Mouse (Mus musculus): ENCODE measurements around the gene Hist1h3h. TPM values are rescaled to one million over a fixed set of nuclear protein-coding genes. Genes with fewer than 3 reads are reported as not detected.
A peak's percentile ranks its signal among the peaks of the same experiment; 100 is the strongest.
"Not testable (repeated sequence)": the region's sequence is repeated elsewhere in the genome, so short reads cannot be mapped to it uniquely, and the experiment has no call there.

The Hist1h3h gene
- polyA plus RNA-seq, 1 experiment, result not detected

GRCm38 (mm10) chr13:21722993-21723836 lies 5.8 kb downstream of the Hist1h3h start:
- H3K4me1 ChIP-seq (ENCODE audit: control insufficient read depth, insufficient read depth, low read length), result 0 out of 2 replicates have a peak, but pooled peaks cover 5% of the 10 kb centered on the region
- 56% methylated on average over 5 of the region's 5 CpGs for WGBS
- TF ChIP-seq POLR2A (IDR thresholded peaks at IDR 0.05; ENCODE audit: insufficient read depth, low read depth, low read length) (no peak), CTCF (IDR thresholded peaks at IDR 0.05; ENCODE audit: insufficient read depth, low read depth, low read length) (no peak)
- H3K27ac ChIP-seq (ENCODE audit: insufficient read depth, low read depth, low read length), result no peak overlapping the region
- no peak overlapping the region for H3K4me3 ChIP-seq (ENCODE audit: insufficient read depth, low read depth, low read length)

GRCm38 (mm10) chr13:21727948-21728572 lies 10.6 kb downstream of the Hist1h3h start:
- no peak overlapping the region for H3K4me3 ChIP-seq (ENCODE audit: insufficient read depth, low read depth, low read length)
- WGBS, result 58% methylated on average over 11 of the region's 11 CpGs
- H3K27ac ChIP-seq (ENCODE audit: insufficient read depth, low read depth, low read length), result 0 out of 2 replicates have a peak overlapping the region, but pooled peaks have one; percentile 26
- H3K4me1 ChIP-seq (ENCODE audit: control insufficient read depth, insufficient read depth, low read length), result no peaks in the 10 kb centered on the region
- TF ChIP-seq CTCF (IDR thresholded peaks at IDR 0.05; ENCODE audit: insufficient read depth, low read depth, low read length) (no peak), POLR2A (IDR thresholded peaks at IDR 0.05; ENCODE audit: insufficient read depth, low read depth, low read length) (no peak)

GRCm38 (mm10) chr13:21729544-21729943 lies 12.1 kb downstream of the Hist1h3h start:
- Histone ChIP-seq H3K27ac (ENCODE audit: insufficient read depth, low read depth, low read length) (no peak overlapping the region), H3K4me3 (ENCODE audit: insufficient read depth, low read depth, low read length) (no peak overlapping the region), H3K4me1 (ENCODE audit: control insufficient read depth, insufficient read depth, low read length) (peaks cover 2% of the 10 kb centered on the region; the same call in 1 of the 2 replicates)
- WGBS, result 85% methylated on average over 1 of the region's 1 CpGs
- TF ChIP-seq CTCF (IDR thresholded peaks at IDR 0.05; ENCODE audit: insufficient read depth, low read depth, low read length), result no peak
- TF ChIP-seq POLR2A (IDR thresholded peaks at IDR 0.05; ENCODE audit: insufficient read depth, low read depth, low read length), result no peak

GRCm38 (mm10) chr13:21733466-21733865 lies 16.0 kb downstream of the Hist1h3h start:
- WGBS, result 74% methylated on average over 5 of the region's 5 CpGs
- no peak overlapping the region for H3K27ac ChIP-seq (ENCODE audit: insufficient read depth, low read depth, low read length)
- peaks cover 2% of the 10 kb centered on the region; the same call in 1 of the 2 replicates for H3K4me1 ChIP-seq (ENCODE audit: control insufficient read depth, insufficient read depth, low read length)

GRCm38 (mm10) chr13:21734010-21734905 lies 16.8 kb downstream of the Hist1h3h start:
- under 1% methylated on average over 21 of the region's 21 CpGs for WGBS
- TF ChIP-seq POLR2A (IDR thresholded peaks at IDR 0.05; ENCODE audit: insufficient read depth, low read depth, low read length), result no peak
- peak; percentile 32; the same call in 1 of the 2 replicates for TF ChIP-seq CTCF (IDR thresholded peaks at IDR 0.05; ENCODE audit: insufficient read depth, low read depth, low read length)
- peak overlapping the region; percentile 76 for H3K27ac ChIP-seq (ENCODE audit: insufficient read depth, low read depth, low read length)

More at GRCm38 (mm10) chr13:21733466-21733865, 16.0 kb downstream of the Hist1h3h start:
- TF ChIP-seq CTCF (IDR thresholded peaks at IDR 0.05; ENCODE audit: insufficient read depth, low read depth, low read length) (no peak), POLR2A (IDR thresholded peaks at IDR 0.05; ENCODE audit: insufficient read depth, low read depth, low read length) (no peak)
- H3K4me3 ChIP-seq (ENCODE audit: insufficient read depth, low read depth, low read length), result no peak overlapping the region

GRCm38 (mm10) chr13:21734906-21735767 lies 17.7 kb downstream of the Hist1h3h start, which contains the start of gene Hist1h4j:
Gene Hist1h4j, plus strand, starts transcription at chr13:21735064.
- H3K4me1 ChIP-seq (ENCODE audit: control insufficient read depth, insufficient read depth, low read length), result not testable (repeated sequence)
- peak within 1 kb of the TSS; percentile 76 for H3K27ac ChIP-seq (ENCODE audit: insufficient read depth, low read depth, low read length)
- peak within 1 kb of the TSS; percentile 53 for H3K4me3 ChIP-seq (ENCODE audit: insufficient read depth, low read depth, low read length)
- peak; percentile 70; the same call in 1 of the 2 replicates for TF ChIP-seq POLR2A (IDR thresholded peaks at IDR 0.05; ENCODE audit: insufficient read depth, low read depth, low read length)
- under 1% methylated on average over 55 of the region's 56 CpGs for WGBS

More at GRCm38 (mm10) chr13:21734010-21734905, 16.8 kb downstream of the Hist1h3h start:
- Histone ChIP-seq H3K4me1 (ENCODE audit: control insufficient read depth, insufficient read depth, low read length) (peaks cover 2% of the 10 kb centered on the region; the same call in 1 of the 2 replicates), H3K4me3 (ENCODE audit: insufficient read depth, low read depth, low read length) (peak overlapping the region; percentile 53)

GRCm38 (mm10) chr13:21745006-21745405 lies 27.5 kb downstream of the Hist1h3h start:
- WGBS, result 87% methylated on average over 1 of the region's 1 CpGs
- Histone ChIP-seq H3K4me3 (ENCODE audit: insufficient read depth, low read depth, low read length) (no peak overlapping the region), H3K27ac (ENCODE audit: insufficient read depth, low read depth, low read length) (no peak overlapping the region), H3K4me1 (ENCODE audit: control insufficient read depth, insufficient read depth, low read length) (peaks cover 3% of the 10 kb centered on the region; the same call in 1 of the 2 replicates)
- no peak for TF ChIP-seq POLR2A (IDR thresholded peaks at IDR 0.05; ENCODE audit: insufficient read depth, low read depth, low read length)
- no peak for TF ChIP-seq CTCF (IDR thresholded peaks at IDR 0.05; ENCODE audit: insufficient read depth, low read depth, low read length)

Measured in olfactory bulb, adult 2 months (tissue).